Mouse (Mus musculus) Muller cell, postnatal 12 days (primary cell): ENCODE data around the gene Pxmp4.

Experiments
- DNase-seq: peaks from one replicate; pipeline ENCODE4 v3.0.0-alpha.2; 2015; ENCODE audit errors: inconsistent ontology term

Pxmp4 gene

DNA sequence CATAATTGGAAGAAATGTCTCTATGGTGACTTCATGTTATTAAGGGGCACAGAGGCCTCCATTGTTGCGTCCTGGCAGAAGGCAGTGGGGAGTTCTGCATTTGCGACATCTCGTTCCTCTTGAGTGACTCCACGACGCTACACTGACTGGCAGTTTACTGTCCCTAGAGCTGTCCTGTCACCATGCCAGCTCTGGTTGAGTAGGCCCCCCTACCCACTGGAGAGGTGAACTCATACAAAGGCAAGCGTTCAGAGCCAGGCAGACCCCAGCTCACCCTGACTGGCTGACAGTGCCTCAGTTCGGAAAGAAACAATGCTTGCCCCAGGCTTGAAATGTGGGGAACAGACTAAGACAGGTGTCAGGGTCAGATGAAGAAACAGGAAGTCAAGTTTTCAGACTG, 29.2 kb downstream of the Pxmp4 start:
- DNase-seq: peak; percentile 66

DNA sequence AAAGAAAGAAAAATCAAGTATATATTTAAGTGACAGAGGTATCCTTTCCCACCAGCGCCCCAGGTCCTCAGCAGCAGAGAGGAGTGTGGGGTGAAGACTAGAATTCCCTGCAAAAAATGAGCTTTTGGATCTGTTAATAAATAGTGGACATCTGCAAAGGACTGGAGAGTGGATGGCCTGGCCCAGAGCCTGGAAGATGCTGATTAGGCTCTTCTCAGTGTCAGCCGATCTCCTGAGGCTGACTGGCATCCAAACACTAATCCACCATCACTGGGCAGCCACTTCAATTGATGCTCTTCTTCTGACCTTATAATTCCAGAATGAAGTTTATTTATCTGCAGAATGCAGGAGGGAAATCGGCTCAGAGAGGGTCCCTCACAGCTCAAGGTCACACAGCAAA, 30.5 kb downstream of the Pxmp4 start:
- no peak for DNase-seq

GRCm38 (mm10) chr2:154571976-154572375, 31.5 kb downstream of the Pxmp4 start:
- peak; percentile 46 for DNase-seq

DNA sequence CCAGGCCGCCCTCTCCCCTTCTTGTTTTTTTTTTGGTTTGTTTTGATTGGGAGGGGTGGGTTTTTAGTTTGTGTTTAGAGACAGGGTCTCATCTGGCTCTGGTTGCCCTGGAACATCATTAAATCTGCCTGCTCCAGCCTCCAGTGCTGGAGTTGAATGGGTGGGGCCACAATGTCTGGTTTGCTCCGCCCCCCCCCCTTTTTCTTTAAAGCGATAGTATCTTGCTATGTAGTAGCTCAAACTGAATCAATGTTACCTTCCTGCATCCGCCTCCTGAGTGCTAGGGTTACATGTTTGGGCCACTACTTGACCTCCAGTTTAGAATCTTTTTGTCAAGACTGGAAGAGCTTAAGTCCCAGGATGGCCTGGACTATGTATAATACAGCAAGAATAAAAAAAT, 32.2 kb downstream of the Pxmp4 start:
- DNase-seq: no peak

DNA sequence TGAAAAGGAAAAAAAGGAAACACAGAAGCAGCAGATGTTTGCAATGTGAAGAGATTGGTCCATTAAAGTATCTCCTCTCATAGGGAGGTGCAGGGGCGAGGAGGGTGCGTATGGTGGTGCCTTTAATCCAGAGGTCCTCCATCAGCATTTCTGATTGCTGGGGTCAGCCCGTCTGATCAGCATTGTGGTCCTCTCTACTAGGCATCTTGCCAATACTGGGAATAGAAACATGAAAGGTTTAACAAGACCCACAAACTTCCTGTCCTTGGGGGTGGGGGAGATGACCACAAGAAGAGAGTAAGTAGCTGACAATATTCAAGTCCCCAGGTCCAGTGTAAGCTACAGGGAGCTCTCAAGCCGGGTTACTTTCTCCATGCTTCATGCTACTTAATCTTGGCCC, 32.8 kb downstream of the Pxmp4 start:
- DNase-seq: no peak

GRCm38 (mm10) chr2:154569836-154570286, 33.6 kb downstream of the Pxmp4 start, which contains the start of gene E2f1:
TSS of gene E2f1 (minus strand) at chr2:154569892.
- DNase-seq: peak; percentile 98

DNA sequence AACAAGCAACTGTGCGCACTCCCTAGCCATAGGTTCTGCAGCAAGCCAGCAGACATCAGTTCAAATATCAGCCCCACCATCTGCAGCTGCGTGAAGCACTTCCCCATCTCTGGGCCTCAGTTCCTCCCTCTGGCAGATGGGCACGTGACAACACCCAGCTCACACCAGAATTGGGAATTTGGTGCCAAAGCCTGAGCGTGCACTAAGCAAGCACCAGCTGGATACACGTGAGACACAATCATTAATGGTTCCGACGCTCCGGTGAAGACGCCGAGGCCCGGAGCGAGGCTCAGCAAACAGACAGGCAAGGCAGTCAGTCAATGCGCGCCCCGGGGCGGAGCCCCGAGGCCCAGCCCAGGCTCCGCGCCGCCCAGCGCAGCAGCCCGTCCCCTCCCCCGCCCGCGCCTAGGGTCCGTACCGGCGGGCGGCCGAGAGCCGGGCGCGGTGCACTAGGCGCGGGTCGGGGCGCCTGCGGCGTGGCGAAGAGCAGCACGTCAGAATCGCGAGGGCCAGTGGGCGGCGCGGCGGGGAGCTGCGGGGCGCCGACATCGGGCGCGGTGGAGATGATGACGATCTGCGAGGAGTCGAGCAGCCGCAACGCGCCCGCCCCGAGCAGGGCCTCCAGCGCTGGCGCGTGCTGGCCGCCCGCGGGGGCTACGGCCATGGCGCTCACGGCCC, 34.3 kb downstream of the Pxmp4 start:
- peak; percentile 85 for DNase-seq

DNA sequence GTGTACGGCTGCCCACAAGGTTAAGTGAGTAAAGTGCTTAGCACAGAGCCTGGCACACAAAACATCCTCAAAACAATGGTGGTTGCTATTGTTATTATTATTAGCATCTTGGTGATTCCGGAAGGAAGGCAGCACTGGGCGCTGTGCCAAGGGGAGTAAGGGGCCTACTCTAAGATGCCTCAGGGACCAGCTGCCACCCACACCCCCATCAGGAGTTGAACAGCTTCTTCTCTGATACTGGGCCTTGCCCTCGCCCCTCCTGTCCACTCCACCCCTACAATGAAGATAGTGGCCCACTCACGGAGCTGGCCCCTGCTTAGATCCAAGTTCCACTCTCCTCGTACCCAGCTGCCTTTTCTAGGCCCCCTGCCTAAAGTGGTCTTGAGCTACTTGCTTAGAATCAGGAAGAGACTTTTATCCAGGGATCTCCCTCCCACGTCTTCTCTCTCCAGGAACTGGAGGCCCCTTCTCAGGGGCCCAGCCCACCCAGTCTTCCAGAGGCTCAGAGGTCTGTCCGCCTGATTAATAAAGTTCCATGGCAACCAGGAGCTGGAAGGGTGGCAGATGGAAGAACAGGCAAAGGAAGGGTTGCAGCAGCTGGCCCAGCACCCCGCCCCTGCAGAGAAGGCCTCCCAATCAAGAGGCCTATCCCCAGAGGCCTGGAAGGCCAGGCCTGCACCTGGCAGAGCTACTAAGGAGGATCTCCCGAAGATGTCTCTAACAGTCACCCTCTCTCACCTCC, 35.0 kb downstream of the Pxmp4 start:
- DNase-seq: peak; percentile 48

DNA sequence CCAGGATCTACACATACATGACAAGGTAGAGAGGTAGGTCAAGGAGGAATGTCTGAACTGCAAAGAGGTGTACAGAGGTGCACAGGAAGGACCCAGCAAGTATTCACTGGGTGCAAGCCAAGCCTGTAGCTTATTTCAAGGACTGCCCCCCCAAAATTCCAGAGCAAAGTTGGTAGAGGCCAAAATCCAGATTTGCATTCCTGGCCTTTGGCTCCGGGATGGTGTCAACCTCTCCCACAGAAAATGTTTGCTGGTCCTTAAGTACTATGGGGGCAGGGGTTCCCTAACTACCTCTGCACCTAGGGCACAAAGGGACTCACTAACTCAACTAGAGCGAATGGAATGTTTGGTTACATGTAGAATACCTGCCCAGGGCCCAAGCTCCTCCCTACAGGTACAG, 35.7 kb downstream of the Pxmp4 start:
- DNase-seq: no peak

- no peak for DNase-seq
These were observed 36.9 kb downstream of the Pxmp4 start for GRCm38 (mm10) chr2:154566641-154567040.

GRCm38 (mm10) chr2:154565562-154565961, 37.9 kb downstream of the Pxmp4 start:
- no peak for DNase-seq

DNA sequence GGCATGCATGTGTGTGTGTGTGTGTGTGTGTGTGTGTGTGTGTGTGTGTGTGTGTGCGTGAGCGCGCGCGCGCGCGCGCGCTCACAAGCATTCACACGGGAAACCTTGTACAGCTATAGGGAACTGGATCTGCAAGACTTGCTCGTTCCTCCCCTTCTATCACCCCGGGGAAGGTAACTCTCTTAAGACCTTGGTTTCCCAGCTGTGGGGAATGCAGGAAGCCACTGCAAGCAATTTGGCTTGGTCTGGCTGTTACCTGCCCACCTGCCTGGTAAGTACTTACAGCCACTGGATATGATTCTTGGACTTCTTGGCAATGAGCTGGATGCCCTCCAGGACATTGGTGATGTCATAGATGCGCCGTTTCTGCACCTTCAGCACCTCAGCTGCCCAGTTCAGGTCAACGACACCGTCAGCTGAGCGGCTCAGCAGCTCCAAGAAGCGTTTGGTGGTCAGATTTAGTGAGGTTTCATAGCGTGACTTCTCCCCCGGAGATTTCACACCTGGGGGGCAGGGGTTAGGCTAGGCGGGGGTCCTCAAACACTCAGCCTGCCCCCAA, 39.8 kb downstream of the Pxmp4 start:
- DNase-seq: no peak

DNA sequence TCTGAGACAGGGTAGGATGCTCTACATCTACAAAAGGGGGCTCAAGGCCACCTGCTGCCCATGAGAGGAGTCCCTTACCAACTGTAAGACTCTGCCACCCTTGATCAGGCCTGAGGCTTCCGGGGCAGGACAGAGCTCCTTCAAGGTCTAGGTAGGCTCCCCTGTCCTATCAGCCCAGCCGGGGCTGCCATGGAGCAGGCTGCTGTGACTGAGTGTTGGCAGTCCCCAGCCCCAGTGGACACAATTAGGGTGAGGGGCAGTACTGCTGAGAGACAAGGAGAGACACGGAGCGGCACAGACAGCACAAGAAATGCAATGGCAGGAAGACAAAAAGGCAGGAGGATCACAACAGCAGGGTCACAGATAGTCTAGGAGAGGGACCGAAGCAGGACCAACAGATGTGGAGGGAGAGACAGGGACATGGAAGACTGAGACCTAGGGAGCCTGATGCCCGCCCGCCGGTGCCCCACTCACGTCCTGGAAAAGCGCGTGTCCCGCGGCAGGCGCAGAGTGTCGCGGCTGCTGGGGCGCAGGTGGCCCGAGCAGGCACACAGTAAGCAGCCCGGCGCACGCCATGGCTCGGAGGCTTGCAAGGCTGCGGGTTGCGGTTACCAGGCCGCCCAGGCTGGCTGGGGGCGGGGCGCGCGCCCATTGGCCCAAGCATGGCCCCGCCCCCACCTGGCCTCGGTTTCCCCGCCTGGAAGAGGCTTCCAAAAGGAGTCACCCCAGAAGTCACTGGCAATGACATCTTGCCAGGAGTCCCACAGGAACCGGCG, 45.1 kb downstream of the Pxmp4 start, which contains the start of gene Necab3:
TSS of gene Necab3 (minus strand) at position 627 of the 776 bp plus-strand sequence.
- peak; percentile 54 for DNase-seq

DNA sequence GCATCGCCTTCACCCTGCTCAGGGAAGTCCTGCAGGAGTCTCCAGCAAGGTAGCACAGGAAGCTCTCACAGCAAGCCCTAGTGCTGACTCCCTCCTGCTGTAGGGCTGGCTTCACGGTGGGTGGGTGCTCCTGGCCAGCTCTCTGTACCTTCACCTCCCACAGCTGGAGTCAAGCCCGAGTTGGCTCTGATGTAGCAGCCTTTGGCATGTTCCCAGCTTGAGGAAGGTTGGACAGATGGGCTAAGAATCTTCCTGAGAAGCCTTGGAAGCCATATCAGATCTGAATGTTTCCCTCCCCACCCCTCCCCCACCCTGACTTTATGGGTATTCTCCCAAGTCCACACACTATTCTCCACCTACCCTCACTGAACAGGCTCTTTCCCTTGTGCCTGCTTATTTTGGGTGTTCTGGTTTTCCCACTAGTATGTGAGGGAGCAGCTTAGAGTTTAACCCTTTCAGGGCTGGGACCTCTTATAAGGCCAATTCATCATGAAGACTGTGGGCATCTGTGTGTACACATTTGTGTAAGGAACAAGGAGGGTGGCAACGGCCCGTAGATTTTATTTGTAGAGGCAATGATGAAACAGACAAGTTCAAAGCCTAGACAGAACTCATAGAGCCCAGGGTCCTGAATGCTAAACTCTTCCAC, 46.2 kb downstream of the Pxmp4 start:
- DNase-seq: no peak

GRCm38 (mm10) chr2:154555235-154555634, 48.3 kb downstream of the Pxmp4 start:
- DNase-seq: peak; percentile 74

DNA sequence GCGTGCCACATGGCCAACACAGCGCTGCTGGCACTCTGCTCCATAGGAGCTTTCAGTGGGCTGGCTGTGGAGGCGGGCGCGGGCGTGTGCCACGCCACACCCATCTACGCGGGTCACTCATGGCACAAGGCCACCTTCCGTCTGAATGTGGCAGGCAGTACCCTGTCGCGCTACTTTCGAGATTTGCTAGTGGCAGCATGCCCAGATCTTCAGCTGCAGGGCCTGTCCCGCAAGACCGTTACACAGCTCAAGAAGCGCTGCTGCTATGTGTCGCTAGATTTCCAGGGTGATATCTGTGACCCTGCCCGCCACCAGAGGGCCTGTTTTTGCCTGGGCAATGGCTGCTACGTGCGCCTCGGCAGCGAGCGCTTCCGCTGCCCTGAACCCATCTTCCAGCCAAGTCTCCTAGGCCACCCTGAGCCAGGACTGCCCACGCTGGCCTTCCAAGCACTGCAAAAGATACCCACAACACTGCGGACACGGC, 51.0 kb downstream of the Pxmp4 start:
- peak; percentile 87 for DNase-seq

DNA sequence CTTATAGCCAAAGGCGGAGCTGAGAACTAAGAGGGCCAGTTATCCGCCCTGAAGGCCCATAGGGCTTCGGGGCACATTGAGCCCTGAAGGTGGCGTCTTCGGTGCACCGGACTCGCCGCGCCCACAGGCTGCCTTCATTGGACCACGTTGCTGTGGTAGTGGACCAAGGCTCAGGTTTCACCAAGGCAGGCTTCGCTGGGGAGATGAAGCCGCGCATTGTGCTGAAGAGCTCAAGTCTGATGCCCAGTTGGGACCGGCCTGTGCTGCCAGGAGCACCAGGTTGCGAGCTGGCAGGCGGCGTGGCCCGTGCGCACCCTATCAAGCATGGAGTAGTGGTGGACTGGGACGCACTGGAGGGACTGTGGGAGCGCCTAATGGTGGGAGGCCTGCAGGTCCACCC, 51.6 kb downstream of the Pxmp4 start:
- no peak for DNase-seq

GRCm38 (mm10) chr2:154551476-154551875, 52.0 kb downstream of the Pxmp4 start, which contains the start of gene Actl10:
TSS of gene Actl10 (plus strand) at chr2:154551776.
- DNase-seq: no peak

GRCm38 (mm10) chr2:154550937-154551336, 52.6 kb downstream of the Pxmp4 start:
- no peak for DNase-seq

GRCm38 (mm10) chr2:154549886-154550189, 53.7 kb downstream of the Pxmp4 start:
- no peak for DNase-seq

DNA sequence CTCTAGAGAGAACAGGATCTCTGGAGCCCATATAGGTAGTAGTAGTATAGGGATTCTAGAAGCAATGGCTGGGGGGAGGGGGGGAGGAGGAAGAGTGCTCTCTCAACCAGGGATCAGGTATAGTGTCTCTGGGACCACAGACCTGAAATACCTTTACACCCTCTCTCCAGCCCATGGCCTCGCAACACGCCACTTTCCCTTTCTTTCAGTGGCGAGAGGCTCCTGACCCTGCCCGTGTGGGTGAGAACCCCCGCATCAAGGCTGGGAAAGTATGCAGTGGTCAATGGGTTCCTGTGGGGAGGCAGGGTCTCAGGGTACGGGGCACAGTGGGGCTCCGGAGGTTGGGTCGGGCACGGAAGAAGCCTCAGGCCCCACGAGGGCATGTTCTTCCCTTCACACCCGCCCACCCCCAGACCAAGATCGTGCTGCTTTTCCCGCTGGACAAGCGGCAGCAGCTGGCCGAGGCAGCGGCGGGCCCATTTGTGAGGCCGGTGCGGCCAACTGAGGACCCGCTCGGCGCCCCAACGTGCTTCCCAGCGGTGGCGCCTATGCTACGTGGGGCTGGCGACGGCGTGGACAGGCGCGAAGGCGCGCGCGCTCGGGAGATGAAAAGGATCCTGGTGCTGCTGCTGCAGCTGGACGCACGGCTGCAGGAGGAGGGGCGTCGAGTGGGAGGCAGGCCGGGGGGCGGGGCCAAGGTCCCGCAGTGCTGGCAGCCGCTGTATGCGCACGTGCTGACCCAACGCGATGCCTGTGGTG, 54.2 kb downstream of the Pxmp4 start:
- peak; percentile 75 for DNase-seq
